In the genomic region with DNA sequence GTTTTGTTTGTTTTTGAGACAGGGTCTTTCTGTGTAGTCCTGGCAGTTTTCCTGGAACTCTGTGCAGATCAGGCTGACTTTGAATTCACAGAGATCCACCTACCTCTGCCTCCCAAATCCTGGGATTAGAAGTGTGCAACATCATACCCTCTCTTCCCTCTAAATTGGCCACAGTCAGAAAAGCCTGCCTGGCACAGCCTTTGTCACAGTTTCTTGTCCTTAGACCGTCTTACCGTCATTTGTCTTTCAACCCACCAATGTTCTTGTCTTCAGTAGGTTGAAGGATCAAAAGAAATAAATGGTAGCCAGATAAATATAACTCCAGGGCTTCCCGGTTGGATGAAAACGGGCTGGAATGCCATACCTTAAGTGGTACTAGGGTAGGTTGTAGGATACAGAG, we compare ENCODE assay signal across 30 mouse cellular contexts. TPM values are rescaled to one million over a fixed set of nuclear protein-coding genes. Genes with fewer than 3 reads are reported as not detected.
"Had no signal": no experiment of that assay in that cellular context is flagged by ENCODE, and none has a peak within 500 bp of the region (broad histone marks: within the 10 kb centered on the region; RNA-seq: fewer than 3 reads in every experiment).

No protein-coding gene starts in this region.

- H3K4me3 ChIP-seq: embryonic facial prominence, embryonic 10.5 days; embryonic facial prominence, embryonic 12.5 days; embryonic facial prominence, embryonic 13.5 days; embryonic facial prominence, embryonic 15.5 days; erythroblast, embryonic 14.5 days; forebrain, embryonic 10.5 days; forebrain, embryonic 12.5 days; forebrain, embryonic 13.5 days; forebrain, embryonic 15.5 days; heart, adult 2 months; heart, embryonic 10.5 days had no signal

- DNase-seq: cerebellum, adult 2 months; cerebellum, adult 8-10 months; cerebellum, adult 9-10 months; cerebellum, adult 9-11 months; cerebellum, postnatal 14 days; cerebellum, postnatal 25 days; cerebellum, postnatal 36 days; embryo, embryonic 11 days; forebrain, postnatal 0 days; gastrocnemius, postnatal 10 days; gastrocnemius, postnatal 14 days; gastrocnemius, postnatal 25 days; gastrocnemius, postnatal 36 days; heart, adult 11 months; heart, adult 18-20 months; heart, adult 2 months had no signal

- H3K27ac ChIP-seq: embryonic facial prominence, embryonic 10.5 days; embryonic facial prominence, embryonic 12.5 days; embryonic facial prominence, embryonic 13.5 days; embryonic facial prominence, embryonic 15.5 days; forebrain, embryonic 10.5 days; forebrain, embryonic 12.5 days; forebrain, embryonic 13.5 days; forebrain, embryonic 15.5 days; heart, adult 2 months; heart, embryonic 10.5 days had no signal

RNA-seq across cellular contexts. Expression of a gene that starts 5.3 kb away (rescaled TPM):
- total RNA-seq: forebrain, postnatal 0 days; gastrocnemius, adult 8-10 months; gastrocnemius, postnatal 10 days; gastrocnemius, postnatal 14 days; gastrocnemius, postnatal 25 days; gastrocnemius, postnatal 36 days; gastrocnemius, postnatal 4 days; granulocyte monocyte progenitor cell, adult 5-6 weeks; heart, adult 18-20 months; heart, adult 2 months; heart, adult 8-10 months had no signal
